Mouse (Mus musculus) left cerebral cortex, adult 18-20 months (tissue): ENCODE data around the gene Cuedc2. TPM values are rescaled to one million over a fixed set of nuclear protein-coding genes. Genes with fewer than 3 reads are reported as not detected.

Experiments
- DNase-seq, 2 experiments: peaks; one replicate each; pipeline ENCODE4 v3.0.0; 2021 to 2022; ENCODE audit warnings: low spot score in 2 of 2, mixed read lengths in 1 of 2
- total RNA-seq, 2 experiments: library from RNA; stranded (reverse); gene quantifications; 2 replicates each; pipeline ENCODE4 v1.2.3; 2021

Gene Cuedc2
- total RNA-seq, 2 experiments from 2014 or later = 199 to 202 TPM

- no peak for DNase-seq
Observed at GRCm38 (mm10) chr19:46322996-46323572, 15.4 kb downstream of the Cuedc2 start.

GRCm38 (mm10) chr19:46322144-46322995, 16.1 kb downstream of the Cuedc2 start:
- no peak for DNase-seq

DNA sequence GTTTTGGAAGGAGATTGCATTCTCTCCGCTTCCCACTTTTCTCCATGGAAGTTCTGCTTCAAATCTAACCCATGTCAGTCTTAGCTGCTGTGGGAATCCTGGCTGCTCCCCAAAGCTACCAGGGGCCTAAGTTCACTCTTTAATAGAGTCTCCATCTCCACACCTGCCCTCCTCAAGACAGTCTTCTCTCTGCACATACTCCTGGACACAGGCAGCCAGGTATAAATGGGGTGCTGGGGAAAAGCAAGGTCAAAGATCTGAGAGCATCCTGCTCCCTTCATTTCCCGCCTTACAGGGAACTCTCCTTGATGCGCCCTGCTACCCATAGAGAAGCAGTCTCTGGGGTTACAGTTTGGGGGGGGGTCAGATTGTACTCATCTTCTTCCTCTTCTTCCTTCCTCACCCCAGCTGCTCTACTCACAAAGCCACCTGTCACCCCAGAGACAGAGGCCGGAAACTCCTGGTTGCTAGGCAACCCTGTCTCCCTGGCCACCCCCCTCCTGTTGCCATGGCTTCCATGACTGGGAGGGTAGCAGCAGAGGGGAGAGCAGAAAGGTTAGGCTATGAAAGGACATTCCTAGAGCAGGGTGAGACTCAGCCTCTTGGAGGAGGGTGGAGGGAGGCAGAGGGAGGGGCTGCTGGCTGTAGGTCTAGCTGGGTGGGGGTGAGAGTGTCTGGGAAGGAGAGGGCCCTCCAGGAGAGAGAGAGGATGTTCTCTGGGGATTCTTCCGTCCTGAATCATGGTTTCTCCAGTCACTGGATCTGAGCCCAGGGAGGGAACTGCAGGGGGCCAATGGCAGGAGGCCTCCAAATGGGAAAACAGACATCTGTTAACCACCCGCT, 17.2 kb downstream of the Cuedc2 start:
- DNase-seq = no peak

GRCm38 (mm10) chr19:46320076-46320785, 18.3 kb downstream of the Cuedc2 start:
- no peak for DNase-seq

GRCm38 (mm10) chr19:46318586-46319378, 19.7 kb downstream of the Cuedc2 start:
- peak; percentile 94 to 96 for DNase-seq

- peak; percentile 58 to 71 for DNase-seq
Observed at GRCm38 (mm10) chr19:46318031-46318471, 20.5 kb downstream of the Cuedc2 start.

- no peak for DNase-seq
Observed at GRCm38 (mm10) chr19:46317546-46317885, 21.0 kb downstream of the Cuedc2 start.

GRCm38 (mm10) chr19:46316846-46317545, 21.5 kb downstream of the Cuedc2 start:
- DNase-seq = peak; percentile 81 to 89

- peak in 1 of 2 experiments; percentile 6 for DNase-seq
Observed at GRCm38 (mm10) chr19:46315752-46316610, 22.5 kb downstream of the Cuedc2 start.

- DNase-seq = peak in 1 of 2 experiments; percentile 30
Observed at GRCm38 (mm10) chr19:46314872-46315742, 23.4 kb downstream of the Cuedc2 start.

DNA sequence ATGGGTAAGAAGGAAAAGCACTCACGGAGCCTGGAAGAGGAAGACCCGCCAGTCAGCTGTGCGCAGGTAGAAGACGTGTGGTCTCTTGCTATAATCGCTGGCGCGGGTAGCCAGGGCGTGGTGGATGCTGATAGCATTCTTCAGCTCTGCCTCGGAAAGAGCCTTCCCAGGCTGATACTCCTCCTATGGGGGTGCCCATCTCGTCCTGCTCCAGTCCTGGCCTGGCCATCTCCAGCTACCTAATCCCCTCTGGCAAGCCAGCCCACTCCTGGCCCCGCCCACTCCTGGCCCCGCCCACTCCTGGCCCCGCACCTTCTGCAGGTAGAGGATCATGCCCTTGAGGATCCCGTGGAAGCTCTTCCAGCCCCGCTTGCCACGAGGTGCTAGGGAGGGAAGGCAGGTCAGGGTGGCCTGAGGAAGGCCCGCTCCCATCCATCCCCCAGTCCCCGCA, 24.3 kb downstream of the Cuedc2 start:
- DNase-seq = no peak

GRCm38 (mm10) chr19:46313591-46313990, 24.9 kb downstream of the Cuedc2 start:
- no peak for DNase-seq

DNA sequence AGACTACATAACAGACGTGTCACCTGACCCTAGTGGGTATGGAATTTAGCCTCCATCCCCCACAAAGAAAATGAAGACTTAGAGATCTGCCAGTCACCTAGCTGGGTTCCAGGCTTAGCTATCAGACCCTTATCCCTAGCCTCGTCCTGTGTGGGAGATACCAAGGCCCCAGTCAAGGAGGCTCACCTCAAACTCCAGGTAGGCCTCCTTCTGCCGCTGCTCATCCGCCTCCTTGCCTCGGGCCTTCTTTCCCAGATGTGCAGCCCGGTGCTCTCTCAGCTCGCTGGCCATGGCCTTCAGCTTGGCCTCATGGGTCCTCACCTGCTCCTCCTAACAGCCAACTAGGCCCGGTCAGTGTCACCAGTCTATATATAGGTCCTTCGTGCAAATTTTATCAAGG, 25.4 kb downstream of the Cuedc2 start:
- DNase-seq = no peak

DNA sequence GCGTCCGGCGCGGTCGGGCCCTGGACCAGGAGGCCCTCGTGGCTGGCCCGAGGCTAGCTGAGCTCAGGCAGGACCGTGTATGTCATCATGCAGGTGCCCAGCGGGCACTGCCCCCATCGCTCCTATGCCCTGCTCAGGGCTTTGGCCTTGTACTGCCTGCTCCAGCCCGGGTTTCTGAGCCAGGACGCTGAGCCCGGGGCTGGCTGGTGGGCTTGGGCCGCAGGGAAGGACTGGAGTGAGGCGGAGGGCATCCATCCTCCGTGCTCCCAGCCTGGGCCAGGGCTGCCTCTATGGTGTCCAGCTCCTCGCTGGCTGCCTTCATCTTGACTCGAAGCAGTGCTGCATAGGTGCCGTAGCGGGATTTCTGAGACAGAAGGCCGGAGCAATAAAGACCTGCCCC, 25.9 kb downstream of the Cuedc2 start:
- no peak for DNase-seq

- DNase-seq = no peak
Observed at GRCm38 (mm10) chr19:46311341-46311740, 27.2 kb downstream of the Cuedc2 start.

DNA sequence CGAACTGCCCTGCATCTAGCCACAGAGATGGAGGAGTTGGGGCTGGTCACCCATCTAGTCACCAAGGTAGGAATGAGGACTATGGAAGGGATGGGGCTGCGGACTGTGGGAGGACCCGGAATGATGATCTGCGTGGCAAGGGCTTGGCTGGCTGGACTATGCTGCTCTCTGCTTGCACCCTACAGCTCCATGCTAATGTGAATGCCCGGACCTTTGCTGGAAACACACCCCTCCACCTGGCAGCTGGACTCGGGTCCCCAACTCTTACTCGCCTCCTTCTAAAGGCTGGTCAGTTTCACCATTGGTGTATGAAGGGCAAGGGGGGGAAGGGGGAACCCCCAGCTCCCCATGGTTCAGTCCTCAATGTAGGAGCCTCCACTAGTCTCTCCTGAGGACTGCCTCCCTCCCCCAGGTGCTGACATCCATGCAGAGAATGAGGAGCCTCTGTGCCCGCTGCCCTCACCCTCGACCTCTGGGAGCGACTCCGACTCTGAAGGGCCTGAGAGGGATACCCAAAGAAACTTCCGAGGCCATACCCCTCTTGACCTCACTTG, 28.1 kb downstream of the Cuedc2 start:
- no peak for DNase-seq

DNA sequence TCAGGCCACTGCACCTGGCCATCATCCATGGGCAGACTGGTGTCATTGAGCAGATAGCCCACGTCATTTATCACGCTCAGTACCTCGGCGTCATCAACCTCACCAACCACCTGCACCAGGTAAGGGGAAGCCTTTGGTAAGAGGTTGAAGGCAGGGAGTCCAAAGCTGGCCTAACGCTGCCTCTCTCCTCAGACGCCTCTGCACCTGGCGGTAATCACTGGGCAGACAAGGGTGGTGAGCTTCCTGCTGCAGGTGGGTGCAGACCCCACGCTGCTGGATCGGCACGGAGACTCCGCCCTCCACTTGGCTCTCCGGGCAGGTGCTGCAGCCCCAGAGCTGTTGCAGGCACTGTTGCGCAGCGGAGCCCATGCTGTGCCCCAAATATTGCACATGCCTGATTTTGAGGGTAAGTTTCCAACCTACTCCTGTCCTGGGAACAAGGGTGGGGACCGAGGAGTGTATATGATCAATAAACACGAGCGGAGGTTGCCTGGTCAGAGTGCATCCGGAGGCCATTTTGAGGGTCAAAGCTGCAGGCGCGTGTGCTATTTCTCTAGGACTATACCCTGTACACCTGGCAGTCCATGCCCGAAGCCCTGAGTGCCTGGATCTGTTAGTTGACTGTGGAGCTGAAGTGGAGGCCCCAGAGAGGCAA, 28.7 kb downstream of the Cuedc2 start:
- no peak for DNase-seq
